Mouse (Mus musculus) liver, postnatal 0 days (tissue): ENCODE results near the gene Mrgprd. TPM values are rescaled to one million over a fixed set of nuclear protein-coding genes. Genes with fewer than 3 reads are reported as not detected.
A peak's percentile ranks its signal among the peaks of the same experiment; 100 is the strongest.

Experiments used
- ATAC-seq: fragments of 200-750 bp; cut with Nextera tagmentation; 2 replicates; pipeline ENCODE4 v1.8.0; 2017; ENCODE audit warnings: mild to moderate bottlenecking, moderate library complexity
- DNase-seq: peaks from one replicate; pipeline ENCODE4 v3.0.0-alpha.2; 2016
- H3K27ac ChIP-seq: fragments of 300-500 bp; sonication (generic); 2 replicates; pipeline ENCODE4 v1.5.1; 2014; ENCODE audit warnings: antibody characterized with exemption, moderate library complexity, mild to moderate bottlenecking, low read depth
- H3K27me3 ChIP-seq: fragments of 300-500 bp; sonication (generic); 2 replicates; pipeline ENCODE4 v1.6.1; 2014; ENCODE audit warnings: low read length, control low read depth, mixed read lengths; ENCODE audit not compliant: insufficient read depth
- H3K36me3 ChIP-seq: fragments of 300-500 bp; sonication (generic); replicated peaks from 2 replicates; pipeline ENCODE4 v1.6.1; 2014; ENCODE audit warnings: mild to moderate bottlenecking, control low read depth, low read length, moderate library complexity, mixed read lengths; ENCODE audit not compliant: insufficient read depth
- H3K4me1 ChIP-seq: fragments of 300-500 bp; sonication (generic); 2 replicates; pipeline ENCODE4 v1.6.1; 2014; ENCODE audit warnings: antibody characterized with exemption, mild to moderate bottlenecking, control low read depth; ENCODE audit not compliant: insufficient read depth
- H3K4me2 ChIP-seq: fragments of 300-500 bp; sonication (generic); 2 replicates; pipeline ENCODE4 v1.6.1; 2014; ENCODE audit warnings: low read depth, mild to moderate bottlenecking, low read length, moderate library complexity, mixed read lengths
- H3K4me3 ChIP-seq: fragments of 300-500 bp; sonication (generic); 2 replicates; pipeline ENCODE4 v1.5.1; 2014; ENCODE audit warnings: low read depth, low read length
- H3K9ac ChIP-seq: fragments of 300-500 bp; sonication (generic); replicated peaks from 2 replicates; pipeline ENCODE4 v1.6.1; 2014; ENCODE audit warnings: mild to moderate bottlenecking, moderate library complexity
- H3K9me3 ChIP-seq: fragments of 300-500 bp; sonication (generic); 2 replicates; pipeline ENCODE4 v1.6.1; 2016; ENCODE audit warnings: mild to moderate bottlenecking, control low read depth, low read length, mixed read lengths
- CTCF ChIP-seq: sonication (generic); IDR thresholded peaks from 2 replicates; pipeline ENCODE4 v1.5.1; 2016; ENCODE audit warnings: antibody characterized with exemption, low read depth
- EP300 ChIP-seq: IDR thresholded peaks from 2 replicates; pipeline ENCODE4 v1.6.1; 2016; ENCODE audit warnings: antibody characterized with exemption, low read depth, mild to moderate bottlenecking
- WGBS: fragments of 180-500 bp; shearing (Covaris S2); extraction: QIAGEN DNeasy Blood & Tissue Kit; methylation state at CpG from one replicate; pipeline ENCODE4 v1.1.7; 2014; ENCODE audit not compliant: insufficient replicate concordance; 5-methylcytosine and 5-hydroxymethylcytosine counted together
- polyA plus RNA-seq: library from polyadenylated mRNA; unstranded; fragments of >200 nt; fragmentation: Nextera tagmentation; extraction: Ambion mirVana; gene quantifications from 2 replicates; pipeline ENCODE4 v1.2.1, GENCODE M21; 2015

Gene Mrgprd
- polyA plus RNA-seq, 1 experiment from 2014 or later = not detected

DNA sequence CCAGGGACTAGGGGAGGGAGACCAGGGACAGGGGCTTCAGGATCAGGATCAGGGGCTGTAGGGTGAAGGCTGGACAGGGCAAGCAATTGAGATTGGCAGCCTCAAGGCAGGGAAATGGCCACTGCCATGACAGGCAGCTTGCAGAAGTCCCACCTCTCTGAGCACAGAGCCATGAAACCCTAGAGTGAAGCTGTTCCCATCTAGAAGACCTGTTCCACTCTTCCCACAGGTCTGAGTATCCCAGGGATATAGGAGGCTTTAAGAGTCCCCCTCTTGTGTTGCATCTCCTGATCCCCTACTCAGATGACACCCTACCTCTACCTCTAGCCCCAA, 13.7 kb upstream of the Mrgprd start:
- no peak for ATAC-seq
- DNase-seq = no peak
- Histone ChIP-seq H3K9ac (no peak overlapping the region), H3K4me2 (no peak overlapping the region), H3K36me3 (no peaks in the 10 kb centered on the region), H3K9me3 (no peaks in the 10 kb centered on the region), H3K27me3 (no peaks in the 10 kb centered on the region), H3K27ac (no peak overlapping the region), H3K4me3 (no peak overlapping the region), H3K4me1 (peaks cover 4% of the 10 kb centered on the region; the same call in 1 of the 2 replicates)
- no peak for TF ChIP-seq CTCF
- no peak for TF ChIP-seq EP300

DNA sequence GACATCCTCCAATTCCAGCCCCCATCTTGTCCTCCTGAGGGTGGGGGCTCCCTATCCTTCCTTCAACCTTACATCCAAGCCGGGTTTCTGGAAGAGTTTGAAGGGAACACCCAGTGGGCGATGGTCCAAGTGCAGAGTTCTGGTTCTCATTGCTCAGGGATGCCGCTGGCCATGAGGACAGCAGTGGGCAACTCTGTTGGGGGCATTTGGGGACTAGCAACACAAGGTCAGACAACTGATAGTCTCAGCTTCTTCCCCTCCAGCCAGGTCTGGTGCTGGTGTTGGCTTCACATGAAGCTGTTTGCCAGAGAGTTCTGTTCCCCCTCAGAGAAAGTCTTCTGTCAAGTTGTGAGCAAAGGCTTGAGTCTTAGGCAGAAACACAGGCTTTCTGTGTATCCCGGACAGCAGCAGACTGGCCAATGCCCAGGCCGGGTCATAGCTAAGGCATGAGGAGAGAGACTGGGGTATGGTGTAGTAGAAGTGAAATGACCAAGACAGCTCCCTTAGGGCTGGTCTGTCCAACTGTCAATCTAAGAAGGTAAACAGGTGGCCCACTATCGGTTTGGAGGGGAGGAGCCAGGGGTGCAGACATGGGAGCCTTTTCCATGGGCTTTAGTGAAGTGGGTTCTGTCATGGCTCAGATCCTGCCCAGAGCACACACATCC, 13.2 kb upstream of the Mrgprd start:
- Histone ChIP-seq H3K4me1 (peaks cover 4% of the 10 kb centered on the region; the same call in 1 of the 2 replicates), H3K9ac (no peak overlapping the region), H3K36me3 (no peaks in the 10 kb centered on the region), H3K4me3 (no peak overlapping the region), H3K27me3 (no peaks in the 10 kb centered on the region), H3K9me3 (no peaks in the 10 kb centered on the region), H3K4me2 (no peak overlapping the region), H3K27ac (no peak overlapping the region)
- 65% methylated on average over 6 of the region's 6 CpGs for WGBS
- TF ChIP-seq EP300 (no peak), CTCF (no peak)
- ATAC-seq (no peak), DNase-seq (no peak)

DNA sequence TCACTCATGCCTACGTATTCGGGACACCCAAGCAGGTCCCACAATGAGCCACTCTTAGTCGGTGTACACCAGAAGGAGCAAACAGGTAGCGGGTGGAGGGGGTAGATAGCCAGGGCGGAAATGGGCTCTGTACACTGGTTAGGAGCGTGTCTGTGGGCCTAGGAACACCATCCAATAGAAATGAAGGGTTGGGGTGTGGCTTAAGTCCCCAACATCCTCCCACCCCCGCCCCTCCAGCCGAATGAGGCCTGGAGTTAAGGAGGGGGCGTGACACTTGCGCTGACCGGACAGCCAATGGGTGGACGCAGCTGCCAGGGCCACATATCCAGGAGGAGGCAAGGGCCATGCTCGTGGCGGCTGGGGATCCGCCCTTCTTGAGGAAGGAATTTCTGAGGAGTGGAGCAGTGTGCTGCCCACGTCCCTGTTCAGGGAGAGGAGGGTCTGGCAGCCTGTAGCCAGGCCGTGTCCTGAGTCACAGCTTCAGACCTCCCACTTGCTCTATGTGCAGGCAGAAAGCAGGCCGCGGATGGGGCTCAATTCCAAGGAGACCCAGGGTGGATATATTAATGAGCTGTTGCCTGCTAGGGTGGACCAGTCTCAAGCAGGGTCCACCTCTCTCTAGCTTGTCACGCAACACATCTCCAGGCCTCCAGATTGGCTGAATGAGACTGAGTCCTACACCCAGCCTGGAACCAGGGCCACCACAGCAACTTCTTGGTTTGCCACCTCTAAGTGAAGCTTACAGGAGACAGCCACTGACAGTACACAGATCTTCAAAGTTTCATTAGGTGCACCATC, 11.9 kb upstream of the Mrgprd start:
- no peak overlapping the region for H3K4me3 ChIP-seq
- peak overlapping the region; percentile 15; the same call in 1 of the 2 replicates for H3K4me2 ChIP-seq
- H3K27me3 ChIP-seq = no peaks in the 10 kb centered on the region
- peaks cover 4% of the 10 kb centered on the region; the same call in 1 of the 2 replicates for H3K4me1 ChIP-seq
- no peaks in the 10 kb centered on the region for H3K36me3 ChIP-seq
- no peak overlapping the region for H3K9ac ChIP-seq
- peak; percentile 74 for ATAC-seq
- no peak overlapping the region for H3K27ac ChIP-seq
- no peaks in the 10 kb centered on the region for H3K9me3 ChIP-seq
- TF ChIP-seq CTCF (no peak), EP300 (no peak)
- DNase-seq = peak; percentile 46
- WGBS = 17% methylated on average over 20 of the region's 20 CpGs

DNA sequence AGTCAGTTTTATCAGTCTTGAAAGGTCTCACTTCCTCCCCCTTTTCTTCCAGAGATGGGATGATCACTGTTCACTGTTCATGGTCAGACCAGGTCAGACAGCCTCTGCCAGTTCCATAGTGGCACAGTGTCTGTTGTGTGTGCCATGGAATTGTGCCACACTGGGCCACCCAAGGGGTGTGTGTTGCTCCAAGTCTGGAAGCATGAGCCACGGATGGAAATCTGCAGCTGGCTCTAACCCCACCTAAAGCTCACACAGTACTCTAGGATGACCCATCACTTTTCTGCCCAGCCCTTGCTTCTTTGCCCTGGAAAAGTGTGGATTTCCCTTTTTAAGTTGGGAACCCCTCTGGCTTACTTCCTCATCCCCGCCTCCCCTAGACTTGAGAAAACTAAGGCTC, 10.5 kb upstream of the Mrgprd start:
- no peaks in the 10 kb centered on the region for H3K36me3 ChIP-seq
- WGBS = 73% methylated on average over 2 of the region's 2 CpGs
- DNase-seq (no peak), ATAC-seq (no peak)
- no peak overlapping the region for H3K4me3 ChIP-seq
- H3K9me3 ChIP-seq = no peaks in the 10 kb centered on the region
- no peaks in the 10 kb centered on the region for H3K27me3 ChIP-seq
- H3K27ac ChIP-seq = no peak overlapping the region
- H3K4me1 ChIP-seq = peaks cover 4% of the 10 kb centered on the region; the same call in 1 of the 2 replicates
- no peak overlapping the region for H3K4me2 ChIP-seq
- no peak for TF ChIP-seq EP300
- TF ChIP-seq CTCF = no peak
- H3K9ac ChIP-seq = no peak overlapping the region

DNA sequence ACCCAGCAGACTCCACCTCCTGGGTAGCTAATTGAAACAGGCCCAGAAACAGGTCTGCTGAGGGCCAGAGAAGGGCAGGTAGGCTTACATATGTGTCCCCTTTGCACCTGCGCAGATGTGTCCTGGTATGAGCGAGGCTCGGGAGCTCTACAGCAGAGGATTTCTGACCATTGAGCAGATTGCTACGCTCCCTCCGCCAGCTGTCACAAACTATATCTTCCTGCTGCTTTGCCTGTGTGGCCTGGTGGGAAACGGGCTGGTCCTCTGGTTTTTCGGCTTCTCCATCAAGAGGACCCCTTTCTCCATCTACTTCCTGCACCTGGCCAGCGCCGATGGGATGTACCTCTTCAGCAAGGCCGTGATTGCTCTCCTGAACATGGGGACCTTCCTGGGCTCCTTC, 7.0 kb upstream of the Mrgprd start:
- 83% methylated on average over 10 of the region's 10 CpGs for WGBS
- DNase-seq (no peak), ATAC-seq (no peak)

DNA sequence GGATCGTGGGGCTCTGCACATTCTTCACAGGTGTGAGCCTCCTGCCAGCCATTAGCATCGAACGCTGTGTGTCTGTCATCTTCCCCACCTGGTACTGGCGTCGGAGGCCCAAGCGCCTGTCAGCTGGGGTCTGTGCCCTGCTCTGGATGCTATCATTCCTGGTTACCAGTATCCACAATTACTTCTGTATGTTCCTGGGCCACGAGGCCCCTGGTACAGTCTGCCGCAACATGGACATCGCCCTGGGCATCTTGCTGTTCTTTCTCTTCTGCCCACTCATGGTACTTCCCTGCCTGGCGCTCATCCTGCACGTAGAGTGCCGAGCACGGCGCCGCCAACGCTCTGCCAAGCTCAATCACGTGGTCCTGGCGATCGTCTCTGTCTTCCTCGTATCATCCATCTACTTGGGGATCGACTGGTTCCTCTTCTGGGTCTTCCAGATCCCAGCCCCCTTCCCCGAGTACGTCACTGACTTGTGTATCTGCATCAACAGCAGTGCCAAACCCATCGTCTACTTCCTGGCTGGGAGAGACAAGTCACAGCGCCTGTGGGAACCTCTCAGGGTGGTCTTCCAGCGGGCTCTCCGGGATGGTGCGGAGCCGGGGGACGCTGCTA, 6.5 kb upstream of the Mrgprd start:
- DNase-seq (no peak), ATAC-seq (no peak)
- Histone ChIP-seq H3K27ac (no peak overlapping the region), H3K4me3 (no peak overlapping the region), H3K36me3 (no peaks in the 10 kb centered on the region), H3K27me3 (no peaks in the 10 kb centered on the region), H3K9me3 (no peaks in the 10 kb centered on the region), H3K9ac (no peak overlapping the region), H3K4me2 (no peak overlapping the region), H3K4me1 (no peaks in the 10 kb centered on the region)
- TF ChIP-seq CTCF (no peak), EP300 (no peak)
- 64% methylated on average over 30 of the region's 30 CpGs for WGBS

More for the DNA sequence above, 7.0 kb upstream of the Mrgprd start:
- Histone ChIP-seq H3K4me1 (peaks cover under 1% of the 10 kb centered on the region; the same call in 1 of the 2 replicates), H3K4me3 (no peak overlapping the region), H3K9ac (no peak overlapping the region), H3K27ac (no peak overlapping the region), H3K9me3 (no peaks in the 10 kb centered on the region), H3K36me3 (no peaks in the 10 kb centered on the region), H3K27me3 (no peaks in the 10 kb centered on the region), H3K4me2 (no peak overlapping the region)
- no peak for TF ChIP-seq CTCF
- no peak for TF ChIP-seq EP300
